Mouse (Mus musculus): ENCODE results near the gene Rfx2. TPM values are rescaled to one million over a fixed set of nuclear protein-coding genes. Genes with fewer than 3 reads are reported as not detected.

Gene Rfx2
- polyA plus RNA-seq, 1 experiment from 2014 or later, result 3.8 TPM

- no peak overlapping the region for H3K4me2 ChIP-seq
- H3K27me3 ChIP-seq (replicated peaks), result no peaks in the 10 kb centered on the region
- ATAC-seq (ENCODE audit: insufficient number of reproducible peaks, low FRiP score), result peak; percentile 24; the same call in 1 of the 2 replicates
Observed at GRCm38 (mm10) chr17:56861197-56861596, 30.4 kb upstream of the Rfx2 start.

GRCm38 (mm10) chr17:56858922-56859321 lies 28.1 kb upstream of the Rfx2 start:
- Histone ChIP-seq H3K4me3 (no peak overlapping the region), H3K36me3 (no peaks in the 10 kb centered on the region), H3K4me2 (peak overlapping the region; percentile 23), H3K9ac (0 out of 2 replicates have a peak overlapping the region, but pooled peaks have one; percentile 23), H3K27me3 (replicated peaks) (no peaks in the 10 kb centered on the region), H3K4me1 (replicated peaks) (peaks cover 10% of the 10 kb centered on the region), H3K27ac (ENCODE audit: poor library complexity, severe bottlenecking) (peak overlapping the region; percentile 79), H3K9me3 (replicated peaks) (no peaks in the 10 kb centered on the region)
- ATAC-seq (ENCODE audit: insufficient number of reproducible peaks, low FRiP score), result peak; percentile 53
- 31% methylated on average over 7 of the region's 7 CpGs for WGBS

More at GRCm38 (mm10) chr17:56861197-56861596, 30.4 kb upstream of the Rfx2 start:
- H3K9ac ChIP-seq, result no peak overlapping the region
- peaks cover 10% of the 10 kb centered on the region for H3K4me1 ChIP-seq (replicated peaks)
- H3K9me3 ChIP-seq (replicated peaks), result 0 out of 2 replicates have a peak, but pooled peaks cover under 1% of the 10 kb centered on the region
- H3K27ac ChIP-seq (ENCODE audit: poor library complexity, severe bottlenecking), result no peak overlapping the region
- H3K36me3 ChIP-seq, result no peaks in the 10 kb centered on the region
- H3K4me3 ChIP-seq, result no peak overlapping the region
- WGBS, result 56% methylated on average over 3 of the region's 3 CpGs

DNA sequence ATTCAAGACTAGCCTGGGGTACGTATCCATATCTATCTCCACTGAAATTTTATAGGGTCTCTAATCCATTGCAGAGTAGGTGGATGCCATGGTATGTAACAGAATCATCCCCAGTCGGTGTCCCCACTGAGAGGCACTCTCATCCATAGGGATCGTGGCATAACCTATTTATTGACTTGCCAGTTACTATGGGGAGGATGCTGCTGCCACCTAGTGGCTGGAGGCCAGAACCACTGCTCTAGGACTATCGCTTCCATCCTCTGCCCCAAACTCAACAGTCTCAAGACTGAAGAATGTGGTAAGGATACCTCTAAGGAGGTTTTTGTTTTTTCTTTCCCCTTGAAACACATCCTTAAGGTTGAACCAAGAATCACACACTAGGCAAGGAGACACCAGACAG lies 27.4 kb upstream of the Rfx2 start:
- ATAC-seq (ENCODE audit: insufficient number of reproducible peaks, low FRiP score), result no peak
- WGBS, result 55% methylated on average over 4 of the region's 4 CpGs
- peaks cover 10% of the 10 kb centered on the region for H3K4me1 ChIP-seq (replicated peaks)
- H3K27ac ChIP-seq (ENCODE audit: poor library complexity, severe bottlenecking), result peak overlapping the region; percentile 79; the same call in 1 of the 2 replicates
- no peak overlapping the region for H3K4me2 ChIP-seq
- H3K4me3 ChIP-seq, result no peak overlapping the region
- no peaks in the 10 kb centered on the region for H3K9me3 ChIP-seq (replicated peaks)
- H3K27me3 ChIP-seq (replicated peaks), result no peaks in the 10 kb centered on the region
- no peak overlapping the region for H3K9ac ChIP-seq
- no peaks in the 10 kb centered on the region for H3K36me3 ChIP-seq

GRCm38 (mm10) chr17:56855421-56855820 lies 24.6 kb upstream of the Rfx2 start:
- Histone ChIP-seq H3K4me3 (no peak overlapping the region), H3K9me3 (replicated peaks) (no peaks in the 10 kb centered on the region), H3K27me3 (replicated peaks) (no peaks in the 10 kb centered on the region), H3K4me2 (no peak overlapping the region), H3K9ac (no peak overlapping the region), H3K27ac (ENCODE audit: poor library complexity, severe bottlenecking) (no peak overlapping the region), H3K36me3 (no peaks in the 10 kb centered on the region), H3K4me1 (replicated peaks) (peaks cover 10% of the 10 kb centered on the region)
- no peak for ATAC-seq (ENCODE audit: insufficient number of reproducible peaks, low FRiP score)
- 60% methylated on average over 3 of the region's 3 CpGs for WGBS

- Histone ChIP-seq H3K9me3 (replicated peaks) (no peaks in the 10 kb centered on the region), H3K4me3 (no peak overlapping the region), H3K27me3 (replicated peaks) (0 out of 2 replicates have a peak, but pooled peaks cover 15% of the 10 kb centered on the region), H3K9ac (no peak overlapping the region), H3K4me1 (replicated peaks) (no peaks in the 10 kb centered on the region), H3K27ac (ENCODE audit: poor library complexity, severe bottlenecking) (no peak overlapping the region), H3K36me3 (no peaks in the 10 kb centered on the region), H3K4me2 (no peak overlapping the region)
- no peak for ATAC-seq (ENCODE audit: insufficient number of reproducible peaks, low FRiP score)
- 67% methylated on average over 3 of the region's 3 CpGs for WGBS
Observed at GRCm38 (mm10) chr17:56851167-56851566, 20.4 kb upstream of the Rfx2 start.

DNA sequence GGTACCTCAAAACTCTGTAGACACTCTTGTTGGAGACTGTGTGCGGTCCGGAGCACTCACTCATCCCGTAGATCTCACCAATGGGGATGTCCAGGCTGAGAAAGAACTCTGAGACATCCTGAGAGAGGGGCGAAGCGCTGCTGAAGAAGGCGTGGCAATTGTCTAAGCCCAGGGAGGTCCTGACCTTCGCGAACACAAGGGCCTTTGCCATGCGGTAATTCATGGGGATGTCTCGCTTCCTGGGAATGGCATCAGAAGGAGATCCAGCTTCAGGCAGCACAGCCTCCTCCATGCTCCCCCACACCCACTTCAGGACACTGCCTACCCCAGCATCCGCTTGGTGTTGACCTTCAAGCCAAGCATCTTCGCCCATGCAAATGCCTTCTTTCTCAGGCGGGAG lies 18.9 kb upstream of the Rfx2 start:
- no peak overlapping the region for H3K4me2 ChIP-seq
- no peak overlapping the region for H3K4me3 ChIP-seq
- H3K9me3 ChIP-seq (replicated peaks), result no peaks in the 10 kb centered on the region
- 0 out of 2 replicates have a peak, but pooled peaks cover 15% of the 10 kb centered on the region for H3K27me3 ChIP-seq (replicated peaks)
- H3K4me1 ChIP-seq (replicated peaks), result no peaks in the 10 kb centered on the region
- no peak overlapping the region for H3K27ac ChIP-seq (ENCODE audit: poor library complexity, severe bottlenecking)
- ATAC-seq (ENCODE audit: insufficient number of reproducible peaks, low FRiP score), result no peak
- 84% methylated on average over 13 of the region's 13 CpGs for WGBS
- no peaks in the 10 kb centered on the region for H3K36me3 ChIP-seq
- H3K9ac ChIP-seq, result no peak overlapping the region

DNA sequence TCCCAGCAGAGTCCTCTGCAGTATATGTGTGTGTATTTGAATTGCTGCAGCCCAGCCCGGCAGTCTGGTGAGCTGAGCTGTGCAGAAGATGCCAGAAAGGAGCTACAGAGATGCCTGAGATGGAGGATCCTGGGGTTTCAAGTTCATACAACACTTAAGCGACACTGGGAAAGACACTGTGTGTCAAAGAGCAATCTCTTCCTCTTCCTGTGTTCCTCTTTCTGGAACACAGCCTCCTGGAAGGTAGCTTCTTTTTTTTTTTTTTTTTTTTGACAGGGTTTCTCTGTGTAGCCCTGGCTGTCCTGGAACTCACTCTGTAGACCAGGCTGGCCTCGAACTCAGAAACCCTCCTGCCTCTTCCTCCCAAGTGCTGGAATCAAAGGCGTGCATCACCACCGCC lies 18.0 kb upstream of the Rfx2 start:
- H3K4me3 ChIP-seq, result no peak overlapping the region
- no peaks in the 10 kb centered on the region for H3K4me1 ChIP-seq (replicated peaks)
- H3K27ac ChIP-seq (ENCODE audit: poor library complexity, severe bottlenecking), result no peak overlapping the region
- H3K27me3 ChIP-seq (replicated peaks), result 0 out of 2 replicates have a peak, but pooled peaks cover 15% of the 10 kb centered on the region
- ATAC-seq (ENCODE audit: insufficient number of reproducible peaks, low FRiP score), result no peak
- H3K4me2 ChIP-seq, result no peak overlapping the region
- no peaks in the 10 kb centered on the region for H3K36me3 ChIP-seq
- WGBS, result 80% methylated on average over 5 of the region's 5 CpGs
- no peak overlapping the region for H3K9ac ChIP-seq
- no peaks in the 10 kb centered on the region for H3K9me3 ChIP-seq (replicated peaks)

DNA sequence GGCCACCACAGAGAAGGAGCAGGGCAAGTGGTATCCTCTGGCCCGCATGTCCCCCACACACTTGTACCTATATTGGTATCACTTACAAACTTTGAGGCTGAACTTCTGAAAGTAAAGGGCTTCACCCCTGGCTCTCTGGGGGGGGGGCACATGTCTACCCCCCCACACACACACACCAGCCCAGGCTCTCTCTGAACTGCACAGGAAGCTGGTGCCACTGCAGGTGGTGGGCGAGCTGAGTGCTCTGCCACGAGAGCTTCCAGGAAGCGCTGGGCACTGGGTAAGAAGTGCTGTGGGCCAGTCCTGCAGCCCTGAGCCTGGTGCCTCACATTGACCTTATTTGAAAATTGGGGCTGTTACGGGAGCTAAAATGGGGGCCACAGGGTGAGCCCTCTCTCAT lies 12.9 kb upstream of the Rfx2 start:
- no peaks in the 10 kb centered on the region for H3K9me3 ChIP-seq (replicated peaks)
- ATAC-seq (ENCODE audit: insufficient number of reproducible peaks, low FRiP score), result no peak
- 80% methylated on average over 5 of the region's 5 CpGs for WGBS
- no peaks in the 10 kb centered on the region for H3K4me1 ChIP-seq (replicated peaks)
- no peak overlapping the region for H3K27ac ChIP-seq (ENCODE audit: poor library complexity, severe bottlenecking)
- H3K4me2 ChIP-seq, result no peak overlapping the region
- H3K27me3 ChIP-seq (replicated peaks), result 0 out of 2 replicates have a peak, but pooled peaks cover 12% of the 10 kb centered on the region
- H3K9ac ChIP-seq, result no peak overlapping the region
- H3K4me3 ChIP-seq, result no peak overlapping the region
- H3K36me3 ChIP-seq, result no peaks in the 10 kb centered on the region

DNA sequence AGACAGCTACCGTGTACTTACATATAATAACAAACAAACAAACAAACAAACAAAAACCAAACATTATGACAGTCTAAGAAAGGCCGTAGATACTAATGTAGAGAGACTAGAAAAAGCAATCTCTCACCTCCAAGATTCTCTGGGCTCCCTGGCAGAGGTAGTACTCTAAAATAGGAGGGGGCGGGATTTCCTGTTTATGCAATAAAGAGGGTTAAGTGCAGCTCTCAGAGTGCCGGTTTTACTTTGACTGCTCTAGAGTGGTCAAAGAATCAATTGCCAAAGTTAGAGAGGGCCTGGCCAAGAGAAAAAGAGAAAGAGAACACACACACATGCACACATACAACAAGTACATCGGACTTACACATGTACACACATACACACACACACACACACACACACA lies 11.4 kb upstream of the Rfx2 start:
- ATAC-seq (ENCODE audit: insufficient number of reproducible peaks, low FRiP score), result no peak
- Histone ChIP-seq H3K4me3 (no peak overlapping the region), H3K4me2 (no peak overlapping the region), H3K27ac (ENCODE audit: poor library complexity, severe bottlenecking) (no peak overlapping the region), H3K27me3 (replicated peaks) (peaks cover 9% of the 10 kb centered on the region), H3K9me3 (replicated peaks) (no peaks in the 10 kb centered on the region), H3K4me1 (replicated peaks) (no peaks in the 10 kb centered on the region), H3K9ac (no peak overlapping the region), H3K36me3 (no peaks in the 10 kb centered on the region)
- WGBS, result 72% methylated on average over 5 of the region's 5 CpGs

DNA sequence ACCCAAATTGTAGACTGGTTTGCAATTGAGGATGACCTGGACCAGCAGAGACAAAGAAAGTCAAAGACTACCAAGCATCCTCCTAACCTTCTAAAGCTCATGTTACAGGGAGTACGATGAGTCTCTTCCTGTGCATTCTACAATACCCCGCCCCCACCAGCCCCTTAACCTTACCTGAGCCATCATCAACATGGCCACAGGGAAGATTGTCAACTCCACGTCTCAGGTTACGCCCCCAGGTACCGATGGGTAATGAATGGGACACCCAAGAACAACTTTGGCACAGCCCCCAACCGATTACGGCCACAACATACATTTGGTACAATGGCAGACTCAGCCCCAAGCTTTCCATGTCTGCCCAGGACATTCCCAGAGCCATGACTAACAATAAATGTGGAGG lies 9.7 kb upstream of the Rfx2 start:
- Histone ChIP-seq H3K4me3 (no peak overlapping the region), H3K9me3 (replicated peaks) (no peaks in the 10 kb centered on the region), H3K27ac (ENCODE audit: poor library complexity, severe bottlenecking) (no peak overlapping the region), H3K4me2 (no peak overlapping the region), H3K27me3 (replicated peaks) (peaks cover 14% of the 10 kb centered on the region), H3K4me1 (replicated peaks) (no peaks in the 10 kb centered on the region), H3K9ac (no peak overlapping the region), H3K36me3 (no peaks in the 10 kb centered on the region)
- ATAC-seq (ENCODE audit: insufficient number of reproducible peaks, low FRiP score), result no peak
- 74% methylated on average over 7 of the region's 7 CpGs for WGBS

GRCm38 (mm10) chr17:56836336-56836735 lies 5.5 kb upstream of the Rfx2 start:
- Histone ChIP-seq H3K27me3 (replicated peaks) (peaks cover 22% of the 10 kb centered on the region), H3K9me3 (replicated peaks) (no peaks in the 10 kb centered on the region), H3K4me1 (replicated peaks) (no peaks in the 10 kb centered on the region), H3K4me3 (no peak overlapping the region), H3K4me2 (no peak overlapping the region), H3K36me3 (no peaks in the 10 kb centered on the region), H3K27ac (ENCODE audit: poor library complexity, severe bottlenecking) (no peak overlapping the region), H3K9ac (no peak overlapping the region)
- 81% methylated on average over 8 of the region's 8 CpGs for WGBS
- no peak for ATAC-seq (ENCODE audit: insufficient number of reproducible peaks, low FRiP score)

GRCm38 (mm10) chr17:56833381-56833780 lies 2.6 kb upstream of the Rfx2 start:
- peaks cover 32% of the 10 kb centered on the region for H3K27me3 ChIP-seq (replicated peaks)
- no peak overlapping the region for H3K4me2 ChIP-seq
- 93% methylated on average over 1 of the region's 1 CpGs for WGBS
- no peak overlapping the region for H3K9ac ChIP-seq
- no peak overlapping the region for H3K4me3 ChIP-seq
- no peak overlapping the region for H3K27ac ChIP-seq (ENCODE audit: poor library complexity, severe bottlenecking)
- H3K9me3 ChIP-seq (replicated peaks), result no peaks in the 10 kb centered on the region
- no peaks in the 10 kb centered on the region for H3K36me3 ChIP-seq
- 0 out of 2 replicates have a peak, but pooled peaks cover 5% of the 10 kb centered on the region for H3K4me1 ChIP-seq (replicated peaks)
- no peak for ATAC-seq (ENCODE audit: insufficient number of reproducible peaks, low FRiP score)

Data from heart, embryonic 12.5 days (tissue).